Mouse (Mus musculus): ENCODE measurements around the gene Sohlh1. TPM values are rescaled to one million over a fixed set of nuclear protein-coding genes. Genes with fewer than 3 reads are reported as not detected.

The Sohlh1 gene
- not detected in 2 replicates for polyA plus RNA-seq (2012; rRNA removed; ENCODE audit: low replicate concordance)

DNA sequence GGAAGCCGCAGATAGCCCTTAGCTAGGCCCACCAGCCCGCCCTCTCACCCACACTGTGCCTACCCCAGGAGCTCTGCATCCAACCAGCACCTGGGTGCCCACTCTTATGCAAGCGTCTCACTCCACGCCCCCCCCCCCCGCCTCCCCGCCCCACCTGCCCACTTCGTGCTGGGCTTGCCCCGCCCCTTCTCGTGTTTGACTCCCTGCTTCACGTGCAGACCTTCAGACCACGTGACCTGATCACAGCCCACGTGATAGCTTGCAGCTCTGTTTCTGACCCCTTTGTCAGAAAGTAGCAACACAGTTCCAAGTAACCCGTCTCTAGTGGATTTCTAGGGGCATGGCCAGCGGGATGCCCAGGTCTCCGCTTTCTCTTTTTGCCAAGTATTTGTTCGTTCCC, at the start of gene Sohlh1:
Sohlh1 (minus strand) TSS at position 23 of the 400 bp plus-strand sequence.

DNA sequence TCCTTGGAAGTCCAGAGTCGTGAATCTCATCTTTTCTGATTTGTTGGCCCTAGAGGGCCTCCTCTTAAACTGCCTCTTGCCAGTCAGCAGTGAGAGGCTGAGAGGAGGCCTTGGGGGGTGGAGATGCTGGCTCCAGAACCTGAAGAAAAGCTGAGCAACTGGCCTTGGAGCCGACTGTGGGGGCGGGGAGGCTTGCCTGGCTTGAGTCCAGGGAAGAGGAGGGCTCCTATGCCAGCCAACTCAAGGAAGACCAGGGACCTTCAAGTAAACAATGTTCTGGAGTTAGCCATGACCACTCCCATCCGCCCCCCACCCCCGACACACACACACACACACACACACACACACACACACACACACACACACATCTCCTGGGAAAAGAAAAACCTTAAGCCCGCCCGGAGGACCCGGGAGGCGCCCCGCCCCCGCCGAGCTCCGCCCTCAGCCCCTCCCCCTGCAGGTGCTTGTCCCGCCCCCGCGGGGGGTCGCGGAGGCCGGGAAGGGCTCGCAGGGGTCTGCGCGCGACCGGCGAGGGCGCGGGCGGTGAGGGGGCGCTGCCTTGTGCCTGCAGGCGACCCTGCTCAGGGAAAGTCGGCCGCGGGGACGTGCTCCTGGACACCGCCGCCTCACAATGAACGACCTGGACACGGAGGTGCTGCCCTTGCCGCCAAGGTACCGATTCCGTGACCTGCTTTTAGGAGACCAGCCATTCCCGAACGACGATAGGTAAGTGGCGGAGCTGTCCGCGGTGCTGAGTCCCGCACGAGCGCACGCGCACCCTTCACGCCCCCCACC, 16.5 kb upstream of the Sohlh1 start, which contains the start of gene Kcnt1:
Kcnt1 (plus strand) TSS at position 398 of the 795 bp plus-strand sequence.

DNA sequence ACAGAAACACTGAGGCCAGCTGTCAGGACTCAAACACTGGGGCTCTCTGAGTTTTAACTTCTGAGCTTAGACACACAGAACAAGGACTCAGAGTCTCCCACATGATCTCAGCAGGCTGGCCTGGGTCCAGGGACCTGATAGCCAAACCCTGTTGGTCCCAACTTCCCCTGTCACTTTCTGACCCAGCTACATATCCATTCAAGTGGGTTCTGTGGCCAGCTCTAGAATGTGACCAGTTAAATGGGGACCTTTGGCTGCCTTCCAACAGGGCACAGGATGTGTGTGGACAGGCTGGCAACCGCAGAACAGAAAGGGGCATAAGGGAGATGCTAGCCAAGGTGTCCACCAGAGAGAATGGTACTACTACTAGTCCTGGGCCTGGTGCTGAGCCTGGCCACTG, 24.2 kb downstream of the Sohlh1 start, which contains the start of gene Lcn9:
Lcn9 (plus strand) TSS at position 348 of the 400 bp plus-strand sequence.

GRCm38 (mm10) chr2:25815748-25816147, 31.3 kb downstream of the Sohlh1 start, which contains the start of gene Glt6d1:
TSS of gene Glt6d1 (minus strand) at chr2:25815848.

Other genes with a start within 250 kb of the Sohlh1 start
- gene Rabl6, start 238.7 kb downstream of the Sohlh1 start, polyA plus RNA-seq (2012; rRNA removed; ENCODE audit: low replicate concordance) = 52.3 and 88.3 TPM in 2 replicates
- gene Ccdc183, start 229.6 kb downstream of the Sohlh1 start, polyA plus RNA-seq (2012; rRNA removed; ENCODE audit: low replicate concordance) = not detected in 2 replicates
- gene Tmem141, start 225.2 kb downstream of the Sohlh1 start, polyA plus RNA-seq (2012; rRNA removed; ENCODE audit: low replicate concordance) = 31.8 and 53.1 TPM in 2 replicates
- 16.8 and 21.3 TPM in 2 replicates for gene Fcna, start 219.2 kb downstream of the Sohlh1 start, polyA plus RNA-seq (2012; rRNA removed; ENCODE audit: low replicate concordance)
- gene Lcn8, start 194.1 kb downstream of the Sohlh1 start, polyA plus RNA-seq (2012; rRNA removed; ENCODE audit: low replicate concordance) = 0.64 and 5.5 TPM in 2 replicates
- gene Lcn5, start 189.3 kb downstream of the Sohlh1 start, polyA plus RNA-seq (2012; rRNA removed; ENCODE audit: low replicate concordance) = 0.52 and 3.7 TPM in 2 replicates
- gene Lcn6, start 170.5 kb downstream of the Sohlh1 start, polyA plus RNA-seq (2012; rRNA removed; ENCODE audit: low replicate concordance) = 0.78 TPM in 1 of 2 replicates, not detected in the other
- 0.24 and 0.62 TPM in 2 replicates for gene Lcn10, start 164.5 kb downstream of the Sohlh1 start, polyA plus RNA-seq (2012; rRNA removed; ENCODE audit: low replicate concordance)
- gene Obp2a, start 147.2 kb downstream of the Sohlh1 start, polyA plus RNA-seq (2012; rRNA removed; ENCODE audit: low replicate concordance) = not detected in 2 replicates
- gene Bmyc, start 140.5 kb downstream of the Sohlh1 start, polyA plus RNA-seq (2012; rRNA removed; ENCODE audit: low replicate concordance) = 48.0 and 66.2 TPM in 2 replicates
- not detected in 2 replicates for gene Obp2b, start 110.2 kb downstream of the Sohlh1 start, polyA plus RNA-seq (2012; rRNA removed; ENCODE audit: low replicate concordance)
- not detected in 2 replicates for gene Lcn3, start 81.7 kb downstream of the Sohlh1 start, polyA plus RNA-seq (2012; rRNA removed; ENCODE audit: low replicate concordance)
- gene Lcn11, start 70.2 kb downstream of the Sohlh1 start, polyA plus RNA-seq (2012; rRNA removed; ENCODE audit: low replicate concordance) = not detected in 2 replicates
- gene Gm13539, start 65.0 kb downstream of the Sohlh1 start, polyA plus RNA-seq (2012; rRNA removed; ENCODE audit: low replicate concordance) = not detected in 2 replicates
- gene Glt6d1, start 31.4 kb downstream of the Sohlh1 start, polyA plus RNA-seq (2012; rRNA removed; ENCODE audit: low replicate concordance) = not detected in 2 replicates
- 0.44 and 2.1 TPM in 2 replicates for gene Lcn9, start 24.1 kb downstream of the Sohlh1 start, polyA plus RNA-seq (2012; rRNA removed; ENCODE audit: low replicate concordance)
- 1.5 and 1.7 TPM in 2 replicates for gene Kcnt1, start 16.5 kb upstream of the Sohlh1 start, polyA plus RNA-seq (2012; rRNA removed; ENCODE audit: low replicate concordance)
- 7.2 and 22.4 TPM in 2 replicates for gene Camsap1, start 136.0 kb upstream of the Sohlh1 start, polyA plus RNA-seq (2012; rRNA removed; ENCODE audit: low replicate concordance)
- gene Ubac1, start 174.5 kb upstream of the Sohlh1 start, polyA plus RNA-seq (2012; rRNA removed; ENCODE audit: low replicate concordance) = 69.7 and 73.3 TPM in 2 replicates

All from subcutaneous adipose tissue, adult 2 months (tissue).